Mouse (Mus musculus): ENCODE results near the gene Hs6st3. TPM values are rescaled to one million over a fixed set of nuclear protein-coding genes. Genes with fewer than 3 reads are reported as not detected.

The Hs6st3 gene
- not detected for polyA plus RNA-seq (2017; shearing (Covaris generic))

DNA sequence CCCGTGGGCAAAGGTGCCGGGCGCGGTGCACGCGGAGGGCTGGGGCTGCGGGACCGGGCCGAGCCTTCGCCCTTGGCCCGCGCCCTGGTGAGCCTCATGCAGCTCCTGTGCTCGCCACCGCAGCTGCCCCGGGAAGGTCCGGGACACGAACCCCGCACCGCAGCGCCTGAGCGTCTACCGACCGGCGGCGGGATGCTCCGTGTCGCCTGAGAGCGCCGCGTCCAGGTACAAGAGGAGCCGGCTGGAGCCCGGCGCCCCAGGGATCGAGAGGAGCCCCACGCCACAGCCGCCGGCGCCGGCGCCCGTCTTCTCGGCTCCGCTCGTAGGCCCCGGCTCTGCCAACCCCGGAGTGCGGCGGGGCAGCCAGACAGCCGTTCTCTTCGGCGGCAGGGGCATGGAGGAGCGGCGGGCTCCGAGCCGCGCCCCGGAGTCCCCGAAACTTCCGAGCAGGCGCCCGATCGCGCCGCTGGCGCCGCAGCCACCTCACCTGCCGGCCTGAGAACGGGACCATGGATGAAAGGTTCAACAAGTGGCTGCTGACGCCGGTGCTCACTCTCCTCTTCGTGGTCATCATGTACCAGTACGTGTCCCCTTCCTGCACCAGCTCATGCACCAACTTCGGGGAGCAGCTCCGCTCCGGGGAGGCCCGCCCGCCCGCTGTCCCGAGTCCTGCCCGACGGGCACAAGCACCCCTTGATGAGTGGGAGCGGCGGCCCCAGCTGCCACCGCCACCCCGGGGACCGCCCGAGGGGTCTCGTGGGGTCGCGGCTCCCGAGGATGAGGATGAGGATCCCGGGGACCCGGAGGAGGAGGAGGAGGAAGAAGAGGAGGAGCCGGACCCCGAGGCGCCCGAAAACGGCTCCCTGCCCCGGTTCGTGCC is at the start of gene Hs6st3:
Hs6st3 (plus strand) TSS at position 436 of the 880 bp plus-strand sequence.
- no peak for ATAC-seq

DNA sequence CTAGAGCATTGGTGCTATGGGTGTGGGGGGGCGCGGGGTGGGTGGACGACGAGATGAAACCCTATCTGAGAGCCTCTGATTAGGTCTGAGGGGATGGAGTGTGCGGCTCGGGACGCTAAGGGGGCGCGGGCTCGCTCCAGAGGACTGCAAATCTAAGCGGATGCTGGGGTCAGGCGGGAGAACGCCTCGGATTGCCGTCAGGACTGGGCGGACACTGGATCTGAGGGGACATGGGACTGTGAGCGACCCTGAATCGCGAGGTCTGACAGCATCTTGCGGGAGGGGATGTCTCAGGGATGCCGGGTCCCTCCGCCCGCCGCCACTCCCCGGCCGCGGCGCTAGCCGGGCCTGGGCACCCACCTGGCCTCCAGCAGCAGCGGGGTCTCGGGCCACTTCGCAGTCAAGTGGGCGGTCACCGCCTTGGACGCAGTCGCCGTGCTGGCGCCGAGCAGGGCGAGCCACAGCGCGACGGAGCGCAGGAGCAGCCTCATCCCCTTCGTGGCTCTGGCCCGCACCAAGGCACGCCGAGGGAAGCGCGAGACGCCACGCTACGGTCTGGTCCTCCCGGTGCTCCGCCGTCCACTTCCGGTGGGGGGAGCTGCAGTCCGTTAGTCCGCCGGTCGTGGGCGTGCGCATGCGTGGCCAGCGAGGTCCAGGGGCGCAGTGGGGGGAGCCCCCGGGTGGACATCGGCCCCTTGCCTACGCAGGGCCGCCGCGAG is 39.1 kb upstream of the Hs6st3 start, which contains the start of gene Uggt2:
Uggt2 (minus strand) TSS at position 580 of the 719 bp plus-strand sequence.
- ATAC-seq, result no peak

DNA sequence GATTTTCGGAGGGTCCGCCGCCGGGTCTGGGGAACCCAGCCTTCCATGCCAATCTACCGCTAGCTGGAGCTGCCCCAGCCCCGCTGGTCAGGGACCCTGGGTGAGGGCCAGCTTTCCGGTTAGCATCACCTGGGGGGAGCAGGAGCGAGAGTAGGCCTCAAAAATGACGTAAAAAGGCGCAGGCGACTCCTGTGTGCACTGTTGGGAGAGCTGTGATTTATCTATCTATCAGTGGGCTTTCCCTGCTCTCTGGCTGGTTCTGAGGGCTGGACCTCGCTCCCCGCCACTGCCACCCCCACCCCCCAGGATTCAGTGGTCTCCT is 38.6 kb upstream of the Hs6st3 start:
- no peak for ATAC-seq

DNA sequence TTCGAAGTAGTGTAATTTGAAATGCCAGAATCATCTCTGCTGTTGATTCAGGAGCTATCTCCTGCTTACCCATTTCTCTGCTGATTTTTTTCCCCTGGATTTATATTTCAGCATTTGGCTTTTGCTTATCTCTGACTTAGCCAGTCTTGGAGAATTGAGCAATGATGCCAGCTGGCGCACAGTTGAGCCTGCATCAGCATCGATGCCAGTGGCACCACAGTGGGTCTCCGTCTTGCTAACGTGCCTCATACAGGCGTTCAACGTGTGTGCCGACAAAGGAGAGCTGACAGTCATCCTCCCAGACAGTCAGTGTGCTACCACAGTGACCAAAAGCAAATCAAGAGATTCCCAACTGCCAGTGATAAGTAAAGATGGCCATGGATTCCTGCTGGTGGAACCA is 30.6 kb upstream of the Hs6st3 start:
- ATAC-seq, result no peak

DNA sequence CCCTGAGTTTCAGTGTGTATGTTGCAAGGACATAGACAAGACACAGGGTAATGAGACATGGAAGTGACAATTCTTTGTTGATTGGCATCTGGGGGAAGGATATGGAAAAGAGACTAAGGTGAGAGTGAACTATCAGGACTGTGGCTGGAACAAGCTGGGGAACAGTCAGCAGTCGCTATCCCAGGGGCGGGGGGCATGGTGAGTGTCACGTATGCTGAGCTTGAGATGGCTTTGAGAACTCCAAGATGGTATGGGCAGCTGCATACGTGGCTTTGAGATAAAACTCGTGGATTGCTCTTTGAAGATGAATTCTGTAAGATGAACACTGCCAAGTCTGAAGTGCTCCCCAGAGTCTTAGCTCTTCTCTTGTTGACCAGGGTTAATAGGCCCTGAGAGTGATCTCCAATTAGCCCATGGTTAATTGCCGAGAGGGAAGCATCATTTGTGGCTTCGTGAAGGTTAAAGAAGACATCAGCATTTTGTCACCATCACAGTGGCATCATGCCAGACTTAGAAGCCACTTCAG is 29.3 kb upstream of the Hs6st3 start:
- no peak for ATAC-seq

DNA sequence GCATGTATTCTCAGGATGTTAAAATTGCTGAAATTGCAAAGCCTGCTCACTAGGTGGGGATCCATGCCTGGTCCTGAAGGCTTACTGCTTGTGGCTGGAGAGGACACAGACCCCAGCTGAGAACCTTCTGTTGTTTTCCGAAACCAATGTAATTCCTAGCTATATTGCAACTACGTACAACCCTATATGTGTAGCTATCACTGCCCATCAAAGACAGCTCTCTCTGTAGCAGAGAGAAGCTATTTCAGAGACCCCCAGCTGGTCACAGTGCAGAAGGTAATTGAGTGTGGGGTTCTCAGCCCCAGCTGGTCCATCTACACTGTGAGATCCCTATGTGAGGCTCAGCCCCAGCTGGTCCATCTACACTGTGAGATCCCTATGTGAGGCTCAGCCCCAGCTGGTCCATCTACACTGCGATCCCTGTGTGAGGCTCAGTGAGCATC is 28.3 kb upstream of the Hs6st3 start:
- no peak for ATAC-seq

DNA sequence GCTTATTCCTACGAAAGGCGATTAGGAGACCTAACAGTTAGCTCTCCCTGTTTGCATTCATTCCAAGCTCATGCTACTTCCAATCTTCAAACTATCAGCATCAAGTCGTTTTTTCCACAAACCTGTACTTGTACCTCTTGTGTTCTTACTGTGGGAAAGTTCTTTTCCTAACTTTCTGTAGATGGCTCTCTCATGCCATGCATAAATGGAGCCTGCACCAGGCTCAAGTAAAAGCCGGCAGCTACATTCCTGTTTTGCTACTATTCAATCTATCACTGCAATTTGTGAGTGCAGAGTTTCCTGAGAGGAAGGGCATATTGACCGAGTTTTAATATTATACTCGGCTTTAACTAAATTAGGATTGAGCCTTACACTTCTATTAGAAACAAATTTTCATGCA is 25.6 kb upstream of the Hs6st3 start:
- no peak for ATAC-seq

DNA sequence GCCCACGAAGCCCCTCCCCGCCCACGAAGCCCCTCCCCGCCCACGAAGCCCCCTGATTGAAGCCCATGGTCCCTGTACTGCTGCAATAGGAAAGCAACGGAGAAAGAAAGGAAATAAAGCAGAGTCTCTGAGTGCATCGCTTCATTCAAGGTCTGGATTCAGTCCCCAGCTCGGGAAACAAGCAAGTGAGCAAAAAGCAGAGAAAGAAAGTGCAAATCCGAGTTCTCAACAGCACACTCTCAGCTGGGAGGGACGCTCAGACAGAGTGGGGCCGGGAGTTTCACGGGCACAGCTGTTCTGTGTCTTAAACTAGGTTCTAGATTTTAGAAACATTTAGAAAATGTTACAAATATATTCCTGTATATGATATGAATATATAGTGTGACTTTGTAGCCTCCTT is 14.6 kb upstream of the Hs6st3 start:
- no peak for ATAC-seq

DNA sequence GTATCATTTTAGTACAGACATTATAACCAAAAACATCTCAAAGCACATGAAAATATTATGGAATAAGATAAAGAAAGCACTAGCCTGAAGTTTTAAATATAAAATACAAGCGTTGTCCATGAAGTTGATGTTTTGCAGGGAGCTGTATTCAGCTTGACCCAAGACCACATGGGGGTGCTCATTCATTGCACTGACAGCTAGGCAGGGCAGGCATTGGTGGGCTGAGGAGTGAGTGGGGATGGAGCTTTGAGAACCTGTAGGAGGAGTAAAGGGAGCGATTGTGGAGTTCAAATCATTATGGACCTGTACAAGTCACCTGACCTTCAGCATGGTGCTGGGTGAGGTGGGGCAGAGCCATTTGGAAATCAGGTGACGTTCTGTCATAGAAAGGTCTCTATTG is 14.1 kb upstream of the Hs6st3 start:
- ATAC-seq, result no peak

DNA sequence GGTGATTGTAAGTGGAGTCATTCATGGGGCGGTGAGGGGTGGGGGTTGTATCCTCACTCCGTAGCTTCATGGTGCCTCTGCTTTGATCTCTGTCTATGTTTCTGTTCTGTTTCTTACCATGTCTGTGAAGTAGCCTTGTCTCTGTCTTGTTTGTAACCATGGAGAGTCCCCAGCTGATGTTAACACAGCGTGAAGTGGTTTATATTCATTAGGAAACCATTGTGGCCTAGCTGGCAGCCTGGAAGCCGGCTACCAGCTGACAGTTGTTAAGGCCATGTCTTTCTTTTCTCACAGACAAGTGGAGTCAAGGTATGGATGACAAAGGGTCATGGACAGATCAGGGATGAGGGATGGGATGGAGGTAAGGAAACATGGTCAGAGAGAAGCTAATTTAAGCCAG is 12.3 kb upstream of the Hs6st3 start:
- ATAC-seq, result no peak

DNA sequence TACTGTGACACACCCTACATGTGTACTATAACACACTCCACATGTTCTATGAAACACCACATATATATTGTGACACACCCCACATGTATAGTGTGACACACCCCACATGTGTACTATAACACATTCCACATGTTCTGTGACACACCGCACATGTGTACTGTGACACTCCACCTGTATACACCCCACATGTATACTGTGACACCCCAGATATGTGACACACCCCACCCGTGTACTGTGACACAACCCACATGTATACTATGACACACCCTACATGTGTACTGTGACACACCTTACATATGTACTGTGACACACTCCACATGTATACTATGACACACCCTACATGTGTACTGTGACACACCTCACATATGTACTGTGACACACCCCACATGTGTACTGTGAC is 10.8 kb upstream of the Hs6st3 start:
- no peak for ATAC-seq

DNA sequence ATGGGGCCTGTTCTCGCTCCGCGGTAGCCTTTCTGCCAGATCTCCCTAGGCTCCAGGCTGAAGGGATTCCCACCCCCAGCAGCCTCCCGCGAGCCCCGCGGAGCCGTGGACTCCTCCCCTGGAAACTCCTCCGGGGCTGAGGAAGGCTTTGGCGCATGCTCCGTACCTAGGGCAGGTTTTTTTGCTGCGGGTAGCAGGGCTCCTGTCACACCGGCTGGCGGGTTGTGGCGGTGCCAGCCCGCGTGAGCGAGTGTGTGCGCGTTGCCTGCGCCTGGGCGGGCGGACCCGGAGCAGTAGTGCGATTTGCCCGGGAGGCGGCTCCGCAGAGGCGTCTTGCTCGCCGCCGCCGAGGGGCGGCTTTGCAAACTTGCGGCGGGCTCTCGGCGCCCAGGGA is 632 bp upstream of the Hs6st3 start:
- no peak for ATAC-seq

DNA sequence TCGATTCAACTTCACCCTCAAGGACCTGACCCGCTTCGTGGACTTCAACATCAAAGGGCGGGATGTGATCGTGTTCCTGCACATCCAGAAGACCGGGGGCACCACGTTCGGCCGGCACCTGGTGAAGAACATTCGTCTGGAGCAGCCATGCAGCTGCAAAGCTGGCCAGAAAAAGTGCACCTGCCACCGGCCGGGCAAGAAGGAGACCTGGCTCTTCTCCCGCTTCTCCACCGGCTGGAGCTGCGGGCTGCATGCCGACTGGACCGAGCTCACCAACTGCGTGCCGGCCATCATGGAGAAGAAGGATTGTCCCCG is 602 bp downstream of the Hs6st3 start:
- ATAC-seq, result no peak

DNA sequence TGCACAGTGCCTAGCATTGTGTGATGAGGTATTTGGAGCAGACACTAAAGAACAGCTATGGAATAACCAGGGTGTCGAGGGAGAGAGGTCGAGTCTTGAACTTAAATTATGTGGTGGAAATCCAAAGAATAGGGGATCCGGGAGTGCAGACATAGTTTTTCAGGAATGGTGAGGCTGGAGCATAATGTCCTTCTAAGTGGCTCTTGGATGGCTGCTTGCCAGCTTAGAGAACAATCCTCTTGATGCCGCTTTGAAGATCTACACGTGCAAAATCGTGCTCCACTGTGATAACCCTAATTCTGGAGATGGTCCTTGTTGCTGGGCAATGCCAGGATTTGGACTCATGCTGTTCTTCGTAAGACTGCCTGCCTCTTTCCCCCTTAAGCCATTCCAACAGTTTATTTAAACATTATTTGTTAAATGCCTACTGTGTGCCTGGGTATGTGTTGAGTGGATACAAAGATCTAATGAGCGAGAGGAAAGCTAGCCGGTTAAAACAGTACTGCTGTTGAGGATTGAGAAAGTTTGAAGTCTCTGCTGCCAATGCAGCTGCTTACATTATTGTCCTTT is 1.3 kb downstream of the Hs6st3 start:
- ATAC-seq, result no peak

DNA sequence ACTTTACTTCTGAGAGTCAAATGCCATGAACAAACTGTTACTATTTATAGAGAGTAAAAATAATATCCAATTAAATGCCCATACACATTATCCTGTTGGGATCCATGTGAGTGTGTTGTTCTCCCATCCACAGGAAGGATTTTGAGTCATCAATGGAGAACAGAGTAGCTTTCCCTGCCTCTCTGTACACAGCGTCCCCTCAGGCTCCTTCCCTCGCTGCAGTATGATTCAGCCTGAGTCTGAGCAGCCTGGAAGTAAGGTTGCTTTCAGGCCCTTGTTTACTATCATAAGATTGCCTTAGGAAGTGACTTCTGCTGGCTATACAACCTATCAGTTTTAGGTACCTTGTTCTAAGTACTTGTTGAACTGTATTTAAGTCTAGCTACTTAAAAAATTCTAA is 14.9 kb downstream of the Hs6st3 start:
- ATAC-seq, result no peak

DNA sequence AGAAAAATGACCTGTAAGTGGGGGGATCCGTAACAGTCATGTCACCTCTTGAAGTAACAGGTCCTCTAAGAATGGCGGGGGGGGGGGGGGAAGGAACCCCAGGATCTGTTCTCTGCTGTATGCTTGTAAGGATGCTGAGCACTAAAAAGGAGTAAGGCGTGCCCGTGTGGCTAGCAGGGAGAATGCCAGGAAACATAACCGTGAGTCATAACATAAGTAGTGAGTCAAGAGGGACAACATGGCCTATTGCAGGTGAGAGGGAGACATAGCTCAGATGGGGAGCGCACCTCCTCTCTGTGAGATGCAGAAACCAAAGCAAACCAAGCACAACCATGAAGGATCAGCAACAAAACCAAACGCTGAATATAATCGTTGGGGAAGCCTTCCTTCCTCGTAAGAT is 55.8 kb downstream of the Hs6st3 start:
- ATAC-seq, result no peak

DNA sequence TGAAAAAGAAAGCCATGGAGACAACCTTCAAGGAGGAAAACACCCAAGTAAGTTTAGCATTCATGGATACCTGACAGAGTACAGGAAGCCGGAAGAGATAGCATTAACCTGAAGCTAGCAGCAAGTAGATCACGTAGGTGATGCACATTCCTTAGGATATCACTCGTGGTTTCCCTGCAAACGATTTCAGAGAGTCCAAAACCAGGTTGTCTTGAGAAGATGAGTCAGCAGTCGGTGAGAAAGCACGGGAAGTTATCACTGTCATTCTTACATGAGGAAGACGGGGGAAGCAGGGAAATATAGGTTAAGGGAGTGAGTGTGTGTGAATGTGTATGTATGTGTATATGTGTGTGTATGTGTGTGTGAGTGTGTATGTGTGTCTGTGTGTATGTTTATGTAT is 65.4 kb downstream of the Hs6st3 start:
- ATAC-seq, result no peak

DNA sequence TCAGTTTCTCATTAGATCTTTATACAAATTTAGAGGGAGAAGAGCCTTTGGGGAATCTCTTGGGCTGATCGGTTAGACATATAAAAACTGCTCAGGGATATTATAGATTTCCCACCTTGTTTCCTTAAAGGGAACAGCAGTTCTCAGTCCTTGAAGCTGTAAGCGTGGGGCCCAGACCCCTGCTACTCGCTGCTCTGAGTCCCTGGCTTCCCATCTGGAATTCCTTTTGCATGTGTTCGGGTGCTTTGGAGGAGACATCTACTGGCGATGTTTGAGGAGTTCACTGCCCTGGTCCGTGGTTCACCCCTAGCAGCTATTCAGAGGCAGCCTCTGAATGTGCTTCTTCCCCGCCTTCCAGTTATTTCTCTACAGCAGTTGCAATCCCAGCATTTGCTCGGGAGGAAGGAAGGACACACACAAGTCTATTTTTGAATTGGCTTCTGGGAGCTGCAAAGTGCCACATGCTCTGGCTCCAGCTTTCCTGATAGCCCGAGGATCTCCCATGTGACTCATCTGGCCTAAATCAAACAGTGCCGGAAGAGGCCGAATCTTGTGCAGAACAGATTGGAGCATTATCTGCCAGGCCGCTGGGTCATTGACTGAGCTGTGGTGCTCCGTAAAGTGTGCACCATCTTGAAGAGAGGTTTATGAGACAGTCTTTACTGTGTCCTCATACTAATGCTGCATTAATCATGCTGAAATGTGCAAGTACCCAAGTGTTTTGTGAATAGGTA is 77.6 kb downstream of the Hs6st3 start:
- ATAC-seq, result no peak

DNA sequence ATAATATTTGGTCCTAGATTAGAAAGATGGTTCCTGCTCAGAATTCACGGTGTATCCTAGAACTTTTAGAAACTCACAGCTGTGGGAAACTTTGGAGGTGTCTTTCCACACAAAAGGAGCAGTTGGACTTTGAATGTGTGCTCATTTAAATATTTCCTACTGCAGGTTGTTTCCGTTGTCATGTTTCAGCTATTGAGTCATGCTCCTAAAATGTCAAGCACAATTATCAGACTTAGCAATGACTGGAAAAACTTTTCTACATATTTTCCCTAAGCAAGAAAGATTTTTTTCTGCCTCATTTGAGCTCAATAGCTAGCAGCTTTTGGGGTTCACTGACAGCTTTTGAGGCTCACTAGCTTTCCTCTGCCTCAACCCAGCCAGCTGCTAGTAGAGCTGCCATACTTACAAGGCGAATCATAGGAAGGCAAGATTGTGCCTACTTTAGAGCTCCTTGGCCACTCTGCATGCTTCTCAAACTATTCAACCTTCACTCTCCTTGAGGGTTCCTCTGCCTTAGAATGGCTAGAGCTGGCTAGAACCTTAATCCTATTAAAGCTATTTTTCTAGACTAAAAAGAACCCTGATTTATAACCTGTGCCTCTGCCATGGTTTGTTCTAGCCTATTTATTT is 89.7 kb downstream of the Hs6st3 start:
- no peak for ATAC-seq

DNA sequence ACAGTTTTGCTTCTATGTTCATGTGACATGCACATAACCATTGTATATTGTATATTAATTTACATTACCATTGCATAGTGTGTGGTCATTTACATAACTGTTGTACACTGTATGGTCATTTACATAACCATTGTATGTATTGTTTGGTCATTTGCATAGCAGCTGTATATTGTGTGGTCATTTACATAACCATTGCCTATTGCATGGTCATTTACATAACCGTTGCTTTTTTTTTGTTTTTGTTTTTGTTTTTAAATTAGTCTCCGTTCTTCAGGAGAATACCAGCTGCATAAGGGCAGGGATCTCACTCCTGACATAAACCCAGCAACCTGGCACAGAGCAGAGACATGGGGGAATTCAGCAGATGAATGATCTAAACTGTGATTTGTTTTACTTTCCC is 95.5 kb downstream of the Hs6st3 start:
- no peak for ATAC-seq

DNA sequence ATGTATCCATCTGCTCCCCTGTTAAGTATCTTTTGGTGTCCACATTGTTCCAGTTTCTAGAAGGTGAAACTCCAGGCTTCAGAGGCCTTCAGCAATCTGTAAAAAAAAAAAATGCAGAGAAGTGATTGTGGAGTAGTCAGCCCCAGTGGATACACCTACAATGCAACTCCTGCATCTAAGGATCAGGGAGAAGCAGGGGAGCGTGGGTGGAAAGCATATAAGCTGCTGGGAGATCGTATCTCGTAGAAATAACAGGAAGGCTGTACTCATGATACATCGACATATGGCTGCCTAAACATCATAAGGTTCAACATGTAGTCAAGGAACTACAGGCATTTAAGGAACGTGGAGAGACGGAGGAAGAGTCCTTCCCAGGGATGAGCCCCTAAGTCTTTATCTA is 109.0 kb downstream of the Hs6st3 start:
- no peak for ATAC-seq

DNA sequence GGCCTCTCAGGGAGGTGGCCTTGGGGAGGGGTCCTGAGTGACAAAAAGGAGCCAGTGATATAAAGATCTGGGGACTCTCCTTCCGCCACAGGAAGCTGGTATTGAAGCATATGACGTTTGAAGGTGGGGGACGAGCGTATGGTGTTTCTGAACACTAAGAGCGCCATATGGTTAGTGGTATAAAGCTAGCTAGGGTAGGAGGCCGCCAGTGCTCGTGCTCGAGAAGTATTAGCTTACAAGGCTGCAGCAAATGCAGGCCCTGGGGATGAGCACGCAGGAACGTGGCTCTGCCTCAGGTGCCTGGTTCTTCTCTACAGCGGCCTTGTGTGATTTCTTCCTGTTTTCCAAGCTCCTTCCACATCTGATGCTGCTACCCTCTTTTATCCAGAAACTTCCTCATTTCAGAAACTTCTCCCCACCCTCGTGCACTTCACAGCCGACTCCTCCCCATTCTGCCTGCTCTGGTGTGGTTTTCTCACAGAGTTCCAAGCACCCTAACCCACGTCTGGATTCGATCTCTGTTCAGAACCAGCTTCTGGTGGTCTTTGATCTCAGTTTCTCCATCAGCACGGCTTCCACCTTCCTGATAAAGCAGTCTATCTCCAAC is 110.0 kb downstream of the Hs6st3 start:
- no peak for ATAC-seq
